Mouse (Mus musculus): Measurements from ENCODE around the gene Med11.

- TF ChIP-seq POLR2A (IDR thresholded peaks at IDR 0.05; ENCODE audit: low read depth, low read length): no peak
- no peak for TF ChIP-seq CTCF (conservative IDR thresholded peaks at IDR 0.05; ENCODE audit: insufficient read depth, insufficient read length, low read depth, low read length)
Observed at GRCm38 (mm10) chr11:70502018-70502417, 50.3 kb downstream of the Med11 start.
